Mouse (Mus musculus): Measurements from ENCODE around the gene Zfp61.

DNA sequence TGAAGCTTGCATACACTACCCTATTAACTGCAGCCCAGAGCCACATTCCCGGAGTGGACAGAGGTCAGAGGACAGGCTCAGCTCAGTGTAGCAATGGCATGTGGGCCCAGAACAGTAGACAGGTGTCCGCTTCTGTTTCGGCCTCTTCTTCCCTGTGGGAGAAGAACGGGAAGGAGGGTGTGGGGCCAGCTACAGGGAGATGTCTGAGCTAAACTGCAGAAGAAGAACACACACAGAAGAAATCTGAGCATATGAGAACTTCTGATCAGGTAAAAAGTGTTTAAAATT, 20.2 kb downstream of the Zfp61 start:
- no peak for TF ChIP-seq CTCF (IDR thresholded peaks at IDR 0.05)
- no peak for TF ChIP-seq EP300 (IDR thresholded peaks at IDR 0.05)
